Mouse (Mus musculus): Measurements from ENCODE around the gene Cd44.

GRCm38 (mm10) chr2:102933142-102933541 is 31.7 kb upstream of the Cd44 start:
- TF ChIP-seq CTCF (conservative IDR thresholded peaks at IDR 0.05; ENCODE audit: low read length) (no peak), POU5F1 (IDR thresholded peaks at IDR 0.05; ENCODE audit: borderline replicate concordance, low read length) (no peak)

Data from E14TG2a.4 (cell line).